Mouse (Mus musculus) layer of hippocampus, adult 8-10 months (tissue): ENCODE measurements around the gene Tmem107. TPM values are rescaled to one million over a fixed set of nuclear protein-coding genes. Genes with fewer than 3 reads are reported as not detected.

Experiments used
- DNase-seq, 2 experiments: peaks; one replicate each; pipeline ENCODE4 v3.0.0; 2022; ENCODE audit warnings: low spot score in 2 of 2
- total RNA-seq, 4 experiments: library from RNA; stranded (reverse); gene quantifications; 2 replicates each; pipeline ENCODE4 v1.2.4; 2022

Gene Tmem107
- total RNA-seq, 4 experiments from 2014 or later, result 14.8 to 21.0 (median 19.0) TPM

- no peak for DNase-seq
Observed at GRCm38 (mm10) chr11:69073951-69074775, 3.6 kb downstream of the Tmem107 start.

- no peak for DNase-seq
Observed at GRCm38 (mm10) chr11:69074776-69075069, 4.1 kb downstream of the Tmem107 start.

- no peak for DNase-seq
Observed at GRCm38 (mm10) chr11:69075764-69076479, 5.3 kb downstream of the Tmem107 start.

GRCm38 (mm10) chr11:69076572-69076971 is 6.0 kb downstream of the Tmem107 start:
- no peak for DNase-seq

DNA sequence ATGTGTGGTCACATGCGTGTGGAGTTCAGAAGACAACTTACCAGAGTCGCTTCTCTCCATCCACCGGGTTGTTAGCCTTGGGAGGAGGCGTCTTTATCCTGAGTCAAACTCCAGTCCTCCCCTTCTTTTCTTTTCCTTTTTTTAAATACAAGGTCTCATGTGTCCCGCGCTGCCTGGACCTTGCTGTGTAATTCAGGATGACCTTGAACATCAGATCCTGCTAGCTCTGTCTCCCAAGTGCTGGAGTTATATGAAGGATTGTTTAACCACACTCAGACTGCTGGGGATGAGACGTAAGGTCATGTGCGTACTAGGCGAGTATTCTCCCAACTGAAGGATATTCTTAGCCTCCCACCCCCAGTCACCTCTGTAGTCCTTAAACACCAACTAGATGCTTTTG is 6.7 kb downstream of the Tmem107 start:
- DNase-seq, result no peak

- no peak for DNase-seq
Observed at GRCm38 (mm10) chr11:69078041-69078440, 7.4 kb downstream of the Tmem107 start.

- DNase-seq, result no peak
Observed at GRCm38 (mm10) chr11:69078805-69079438, 8.3 kb downstream of the Tmem107 start.

DNA sequence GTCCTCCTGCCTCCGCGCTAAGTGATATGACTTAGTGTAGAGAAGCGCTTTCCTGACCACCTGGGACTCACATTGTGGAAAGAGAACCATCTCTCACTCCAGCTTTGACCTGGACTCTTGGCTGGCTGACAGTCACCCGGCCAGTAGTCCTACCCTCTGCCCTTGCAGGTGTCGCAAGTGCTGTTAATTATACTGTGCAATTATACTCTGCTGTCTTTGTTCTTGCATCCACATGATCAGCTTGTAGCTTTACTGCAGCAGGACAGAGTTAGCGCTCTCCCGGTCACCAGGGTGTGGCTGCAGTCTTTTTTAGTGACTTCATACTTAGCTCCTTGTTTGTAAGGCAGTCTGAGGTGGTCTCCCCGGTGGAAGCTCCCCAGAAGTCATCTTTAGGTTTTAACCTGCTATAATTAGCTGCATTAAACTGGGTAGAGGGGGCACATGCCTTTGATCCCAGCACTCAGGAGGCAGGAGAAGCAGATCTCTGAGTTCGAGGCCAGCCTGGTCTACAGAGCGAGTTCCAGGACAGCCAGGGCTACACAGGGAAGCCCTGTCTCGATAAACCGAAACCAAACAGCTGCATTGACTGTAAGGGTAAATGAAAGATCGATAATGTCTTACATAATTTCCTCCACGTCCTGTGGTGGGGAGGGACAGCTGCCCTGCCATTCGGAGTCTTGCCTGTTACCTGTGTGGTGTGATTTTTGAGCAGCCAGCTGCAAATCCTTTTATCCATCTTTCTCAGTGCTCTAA is 9.7 kb downstream of the Tmem107 start:
- no peak for DNase-seq

DNA sequence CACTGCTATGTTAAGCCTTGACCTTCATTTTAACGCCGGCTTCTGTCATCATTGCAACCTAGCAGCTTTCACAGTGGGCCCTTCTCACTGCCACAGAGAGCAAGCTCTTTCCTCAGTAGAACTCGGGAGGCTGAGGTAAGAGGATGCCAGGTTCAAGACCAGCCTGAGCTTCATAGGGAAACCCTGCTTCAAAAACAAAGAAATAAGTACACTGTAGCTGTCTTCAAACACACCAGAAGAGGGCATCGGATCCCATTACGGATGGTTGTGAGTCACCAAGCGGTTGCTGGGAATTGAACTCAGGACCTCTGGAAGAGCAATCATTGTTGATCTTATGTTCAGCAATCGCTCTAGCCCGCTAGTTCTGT is 10.2 kb downstream of the Tmem107 start:
- DNase-seq, result no peak

GRCm38 (mm10) chr11:69081613-69082012 is 11.0 kb downstream of the Tmem107 start:
- no peak for DNase-seq

- DNase-seq, result no peak
Observed at GRCm38 (mm10) chr11:69085608-69086007, 15.0 kb downstream of the Tmem107 start.

DNA sequence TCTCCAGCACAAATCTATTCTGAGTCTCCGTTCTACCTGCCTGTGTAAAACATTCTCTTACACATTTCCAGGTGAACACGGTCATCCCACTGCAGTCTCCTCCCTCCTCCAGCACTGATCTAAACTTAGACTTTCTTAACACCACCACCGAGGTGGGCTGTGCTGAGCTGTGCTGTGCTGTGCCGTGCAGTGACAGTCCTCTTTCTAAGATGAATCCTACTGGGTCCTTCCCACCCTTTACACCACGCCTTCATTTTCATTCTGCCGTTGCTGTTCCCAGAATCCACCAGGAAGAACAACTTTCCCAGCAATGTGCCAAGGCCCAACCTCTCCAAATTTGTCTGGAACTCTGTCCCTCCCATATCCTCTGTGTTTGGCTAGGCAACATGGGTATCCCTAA is 15.8 kb downstream of the Tmem107 start:
- DNase-seq, result peak; percentile 20 to 24

DNA sequence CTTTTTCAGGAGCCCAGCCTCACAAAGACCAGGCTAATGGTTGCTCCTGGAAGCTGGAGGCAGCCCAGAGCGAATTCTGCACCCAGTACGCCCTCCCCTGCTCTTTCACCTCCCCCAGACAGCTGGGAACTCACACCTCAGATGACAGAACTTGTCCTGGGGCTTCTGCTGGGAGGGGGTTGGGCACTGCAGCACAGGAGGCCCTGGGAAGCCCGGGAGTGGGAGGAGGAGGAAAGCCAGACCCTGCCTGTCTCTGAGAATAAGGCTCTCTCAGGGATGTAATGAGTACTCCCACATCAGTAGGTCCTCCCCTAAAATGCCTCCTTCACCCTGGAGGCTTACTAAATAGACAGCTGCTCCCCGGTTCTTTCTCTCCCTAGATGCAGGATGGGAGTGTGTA is 16.5 kb downstream of the Tmem107 start:
- DNase-seq, result peak; percentile 12 to 38

DNA sequence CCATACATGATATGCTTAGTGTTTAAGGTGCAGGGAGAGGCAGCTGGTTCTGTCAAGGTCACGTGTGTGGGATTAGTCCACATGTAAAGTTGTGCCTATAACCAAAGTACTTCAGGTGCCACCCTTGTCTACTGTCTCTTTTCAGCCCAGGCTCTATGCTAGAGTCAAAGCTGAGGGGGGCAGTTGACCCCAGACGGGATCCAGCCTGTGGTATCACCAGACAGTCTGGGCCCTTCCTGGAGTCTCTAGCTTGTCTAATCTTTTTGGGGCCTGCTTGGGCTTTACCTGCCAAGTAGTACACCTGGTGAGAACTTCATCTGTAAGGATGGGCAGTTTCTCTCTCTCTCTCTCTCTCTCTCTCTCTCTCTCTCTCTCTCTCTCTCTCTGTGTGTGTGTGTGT is 17.0 kb downstream of the Tmem107 start:
- no peak for DNase-seq

DNA sequence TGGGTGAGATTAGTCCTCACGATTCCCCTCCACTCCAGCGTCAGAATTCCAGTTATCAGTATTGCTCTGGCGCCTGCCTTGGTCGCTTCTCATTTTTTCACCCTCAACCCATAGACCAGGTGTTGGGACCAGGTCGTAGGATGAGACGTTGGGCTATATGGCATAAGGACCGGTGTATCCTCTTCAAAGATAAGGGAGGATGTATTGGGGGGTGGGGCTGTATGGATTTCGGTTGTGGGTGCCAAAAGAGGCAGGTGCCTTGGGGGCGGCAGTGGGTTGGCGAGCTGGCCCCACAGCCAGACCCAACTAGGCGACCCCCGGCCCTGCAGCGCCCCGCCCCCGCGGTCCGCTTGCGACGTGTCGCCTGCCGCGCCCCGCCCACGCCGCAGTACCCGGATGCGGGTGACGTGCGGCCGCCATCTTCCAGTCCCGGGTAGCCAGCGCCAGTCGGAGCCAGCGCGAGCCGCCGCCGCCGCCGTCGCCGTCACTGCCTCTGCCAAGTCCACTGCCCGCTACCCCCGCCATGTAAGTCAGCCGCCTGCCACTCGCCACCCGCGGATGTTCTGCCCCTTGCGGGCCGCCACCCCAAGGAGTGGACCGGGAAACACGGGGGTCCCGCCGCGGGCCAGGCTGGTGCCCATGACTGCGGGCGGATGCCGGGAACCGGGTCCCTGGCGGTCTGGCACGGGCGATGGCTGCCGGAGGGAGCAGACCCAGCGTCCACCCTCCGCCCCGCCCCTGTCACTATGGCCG is 17.7 kb downstream of the Tmem107 start, which contains the start of gene Vamp2:
TSS of gene Vamp2 (plus strand) at position 388 of the 753 bp plus-strand sequence.
- DNase-seq, result peak; percentile 84 to 92

DNA sequence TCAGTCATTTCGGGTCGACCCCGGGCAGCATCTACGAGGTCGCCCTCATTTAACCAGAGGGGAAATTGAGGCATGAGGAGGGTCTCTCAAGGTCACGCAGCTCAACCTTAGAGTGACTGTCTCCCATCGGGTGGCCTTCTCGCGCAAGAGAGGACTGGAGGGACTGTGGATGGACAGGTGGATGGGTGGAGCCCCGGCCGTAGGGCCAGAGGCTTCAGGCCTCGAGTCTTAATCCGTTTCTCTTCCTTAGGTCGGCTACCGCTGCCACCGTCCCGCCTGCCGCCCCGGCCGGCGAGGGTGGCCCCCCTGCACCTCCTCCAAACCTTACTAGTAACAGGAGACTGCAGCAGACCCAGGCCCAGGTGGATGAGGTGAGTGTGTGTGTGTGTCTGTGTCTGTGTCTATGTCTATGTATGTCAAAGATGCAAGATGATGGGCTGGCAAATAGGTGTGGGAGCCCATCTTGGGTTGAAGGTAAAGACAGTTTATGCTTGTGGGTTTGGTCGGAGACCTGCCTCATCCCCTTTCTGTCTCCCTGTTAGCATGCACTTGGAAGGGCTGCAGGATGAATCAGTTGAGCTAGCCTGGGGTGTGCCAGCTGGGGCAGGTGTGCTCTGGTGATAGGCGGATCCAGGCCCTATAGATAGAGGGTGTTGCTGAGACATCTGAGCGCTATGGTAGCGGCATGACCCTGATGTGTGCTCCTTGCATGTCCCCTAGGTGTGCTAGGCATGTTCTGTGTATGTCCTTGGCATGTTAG is 18.4 kb downstream of the Tmem107 start:
- peak; percentile 18 to 27 for DNase-seq

GRCm38 (mm10) chr11:69089616-69090290 is 19.1 kb downstream of the Tmem107 start:
- DNase-seq, result peak in 1 of 2 experiments; percentile 47

DNA sequence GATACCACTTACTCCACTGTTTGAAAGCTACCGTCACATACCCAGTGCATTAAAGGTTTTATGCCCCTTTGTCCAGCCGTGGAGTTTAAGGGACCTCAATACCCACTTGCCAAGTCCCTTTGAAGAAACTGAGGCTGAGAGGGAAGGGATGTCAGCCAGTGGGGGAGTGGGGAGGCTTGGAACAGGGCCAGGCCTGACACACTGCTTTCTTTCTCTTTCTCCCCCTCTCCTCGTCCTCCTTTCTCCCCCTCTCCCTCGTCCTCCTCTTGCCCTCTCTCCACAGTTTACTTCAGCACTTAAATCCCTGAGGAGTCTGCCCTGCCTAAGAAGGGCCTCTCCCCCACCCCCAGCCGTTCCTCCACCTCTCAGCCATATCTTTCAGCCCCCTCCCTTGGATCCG is 19.8 kb downstream of the Tmem107 start:
- DNase-seq, result peak in 1 of 2 experiments; percentile 12

- no peak for DNase-seq
Observed at GRCm38 (mm10) chr11:69091566-69092385, 21.2 kb downstream of the Tmem107 start.
